Mouse (Mus musculus): ENCODE results near the gene Eno2. TPM values are rescaled to one million over a fixed set of nuclear protein-coding genes. Genes with fewer than 3 reads are reported as not detected.

Gene Eno2
- polyA plus RNA-seq, 1 experiment from 2014 or later, result 12.4 TPM

DNA sequence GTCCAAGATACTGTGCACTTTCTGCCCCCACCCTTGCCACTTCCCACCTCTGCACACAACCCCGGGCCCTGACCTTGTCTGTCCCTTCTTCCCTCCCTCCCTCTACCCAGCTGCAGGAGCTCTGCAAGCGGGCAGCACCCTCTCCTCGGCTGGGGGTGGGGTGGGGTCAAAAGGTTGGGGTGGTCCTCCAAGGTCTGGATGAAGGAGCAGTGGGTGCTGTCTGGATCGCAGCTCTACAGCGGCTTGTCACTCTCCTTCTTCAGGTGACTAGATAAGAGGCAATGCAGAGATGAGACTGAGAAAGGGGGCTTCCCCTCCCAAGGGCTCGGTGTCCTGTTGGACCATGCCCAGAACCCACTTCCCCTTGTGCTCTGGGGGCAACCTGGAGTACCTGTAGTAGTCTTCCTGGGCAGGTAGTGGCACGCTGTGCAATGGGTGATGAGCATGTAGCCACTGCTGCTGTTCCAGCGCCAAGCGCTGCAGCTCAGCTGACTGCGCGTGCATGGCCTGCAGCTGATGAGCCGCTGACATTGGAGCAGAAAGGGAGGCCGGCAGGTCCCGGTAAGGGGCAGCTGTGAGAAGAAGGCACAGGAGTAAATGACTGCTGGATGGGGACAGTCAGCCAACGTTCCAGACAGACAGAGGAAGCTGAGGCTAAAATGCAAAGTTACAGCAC is 26.5 kb downstream of the Eno2 start:
- Histone ChIP-seq H3K27ac (no peak overlapping the region), H3K4me1 (peaks cover 69% of the 10 kb centered on the region), H3K4me2 (no peak overlapping the region), H3K9ac (peak overlapping the region; percentile 14; the same call in 1 of the 2 replicates), H3K27me3 (no peaks in the 10 kb centered on the region), H3K4me3 (replicated peaks) (no peak overlapping the region), H3K9me3 (replicated peaks) (no peaks in the 10 kb centered on the region), H3K36me3 (peaks cover 48% of the 10 kb centered on the region)
- ATAC-seq (replicated peaks; ENCODE audit: low FRiP score), result no peak
- WGBS, result 89% methylated on average over 15 of the region's 15 CpGs

DNA sequence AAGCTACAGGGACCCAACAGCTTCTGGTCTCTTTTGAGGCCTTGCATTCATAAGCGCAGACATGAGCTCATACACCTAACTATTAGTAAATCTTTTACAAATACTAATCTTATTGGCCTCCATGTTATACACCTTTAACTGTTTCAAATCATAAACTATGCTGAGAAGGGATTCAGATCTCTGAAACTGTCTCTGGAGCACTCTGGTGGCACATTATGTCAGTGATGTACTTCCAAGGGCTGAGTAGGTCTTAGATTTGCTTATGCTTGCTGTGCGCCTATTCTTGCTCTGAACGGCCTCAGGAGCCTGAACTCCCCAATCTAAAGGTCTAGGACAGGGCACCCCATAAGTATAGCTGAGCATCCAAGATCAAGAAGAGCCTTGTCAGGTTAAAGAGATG is 27.6 kb downstream of the Eno2 start:
- Histone ChIP-seq H3K36me3 (peaks cover 36% of the 10 kb centered on the region), H3K9me3 (replicated peaks) (no peaks in the 10 kb centered on the region), H3K27ac (peak overlapping the region; percentile 99), H3K9ac (peak overlapping the region; percentile 76), H3K27me3 (no peaks in the 10 kb centered on the region), H3K4me1 (peaks cover 60% of the 10 kb centered on the region), H3K4me2 (peak overlapping the region; percentile 75), H3K4me3 (replicated peaks) (peak overlapping the region; percentile 58)
- ATAC-seq (replicated peaks; ENCODE audit: low FRiP score), result no peak
- 74% methylated on average over 3 of the region's 3 CpGs for WGBS

DNA sequence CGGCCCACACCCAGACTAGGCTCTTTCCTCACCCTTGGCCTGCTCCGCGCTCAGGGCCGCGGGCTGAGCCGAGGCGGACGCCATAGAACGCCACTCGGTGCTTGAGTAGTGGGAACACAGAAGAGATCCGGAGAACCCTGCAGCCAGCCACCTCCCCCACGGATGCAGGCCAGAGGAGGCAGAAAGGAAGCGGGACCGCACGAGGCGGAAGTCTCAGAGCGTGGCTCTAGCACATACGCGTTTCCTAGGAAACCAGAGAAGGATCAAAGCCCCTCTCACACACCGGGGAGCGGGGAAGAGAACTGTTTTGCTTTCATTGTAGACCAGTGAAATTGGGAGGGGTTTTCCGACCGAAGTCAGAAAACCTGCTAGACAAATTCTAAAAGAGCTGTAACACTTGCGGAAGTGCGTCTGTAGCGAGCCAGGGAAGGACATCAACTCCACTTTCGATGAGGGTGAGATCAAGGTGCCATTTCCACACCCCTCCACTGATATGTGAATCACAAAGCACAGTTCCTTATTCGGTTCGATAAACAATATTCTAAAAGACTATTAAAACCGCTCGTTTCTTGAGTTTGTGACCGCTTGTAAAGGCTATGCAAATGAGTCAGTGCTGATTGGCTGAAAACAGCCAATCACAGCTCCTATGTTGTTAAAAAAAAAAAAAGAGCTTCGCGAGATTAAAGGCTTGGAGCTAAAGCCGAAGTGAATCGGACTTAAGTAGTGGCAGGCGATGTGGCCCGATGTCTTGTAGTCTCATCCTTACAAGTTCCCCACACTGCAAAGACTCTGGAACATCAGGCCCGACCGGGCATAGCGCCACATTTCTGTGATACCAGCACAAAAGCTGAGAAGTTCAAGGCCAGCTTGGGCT is 28.3 kb downstream of the Eno2 start, which contains the start of gene Grcc10:
Gene Grcc10, minus strand, starts transcription at position 487 of the 874 bp plus-strand sequence.
- peaks cover 53% of the 10 kb centered on the region for H3K4me1 ChIP-seq
- peak within 1 kb of the TSS; percentile 75 for H3K4me2 ChIP-seq
- under 1% methylated on average over 41 of the region's 41 CpGs for WGBS
- no peaks in the 10 kb centered on the region for H3K9me3 ChIP-seq (replicated peaks)
- peak within 1 kb of the TSS; percentile 58 for H3K4me3 ChIP-seq (replicated peaks)
- peak; percentile 81 for ATAC-seq (replicated peaks; ENCODE audit: low FRiP score)
- no peaks in the 10 kb centered on the region for H3K27me3 ChIP-seq
- peak within 1 kb of the TSS; percentile 99 for H3K27ac ChIP-seq
- peak within 1 kb of the TSS; percentile 76 for H3K9ac ChIP-seq
- H3K36me3 ChIP-seq, result peaks cover 29% of the 10 kb centered on the region

DNA sequence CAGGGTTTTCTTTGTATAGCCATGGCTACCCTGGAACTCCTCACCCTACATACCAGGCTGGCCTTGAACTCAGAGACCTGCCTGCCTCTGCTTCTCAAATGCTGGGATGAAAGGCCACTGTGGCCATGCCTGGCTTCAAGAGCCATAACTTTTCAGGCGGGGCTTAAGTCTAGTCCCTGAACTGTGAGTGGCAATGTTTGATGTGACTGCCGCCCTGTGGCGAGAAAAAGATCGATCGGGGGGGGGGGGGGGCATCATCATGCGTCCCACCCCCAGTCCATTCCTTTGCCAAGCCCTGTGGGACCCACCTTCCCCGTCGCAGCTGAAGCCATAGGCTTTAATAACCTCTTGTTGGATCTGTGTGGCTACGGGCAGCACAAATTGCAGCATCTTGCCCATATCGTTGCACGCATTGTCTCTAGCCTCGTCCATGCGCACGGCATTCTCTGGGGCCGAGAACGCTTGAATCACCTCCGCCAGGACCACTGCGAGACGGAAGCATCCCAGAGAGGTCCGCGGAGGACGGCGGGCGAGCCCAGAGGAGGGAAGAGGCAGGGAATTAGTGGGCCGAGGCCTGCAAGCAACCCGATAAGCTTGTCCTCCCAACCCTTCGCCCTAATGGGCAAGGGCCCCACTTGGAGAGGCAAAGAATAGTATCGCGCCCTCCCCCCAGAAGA is 29.1 kb downstream of the Eno2 start:
- no peaks in the 10 kb centered on the region for H3K9me3 ChIP-seq (replicated peaks)
- H3K9ac ChIP-seq, result peak overlapping the region; percentile 76
- peak overlapping the region; percentile 99 for H3K27ac ChIP-seq
- no peaks in the 10 kb centered on the region for H3K27me3 ChIP-seq
- peak overlapping the region; percentile 75 for H3K4me2 ChIP-seq
- peak overlapping the region; percentile 58 for H3K4me3 ChIP-seq (replicated peaks)
- WGBS, result under 1% methylated on average over 29 of the region's 29 CpGs
- H3K36me3 ChIP-seq, result peaks cover 29% of the 10 kb centered on the region
- ATAC-seq (replicated peaks; ENCODE audit: low FRiP score), result peak; percentile 6
- peaks cover 47% of the 10 kb centered on the region for H3K4me1 ChIP-seq

DNA sequence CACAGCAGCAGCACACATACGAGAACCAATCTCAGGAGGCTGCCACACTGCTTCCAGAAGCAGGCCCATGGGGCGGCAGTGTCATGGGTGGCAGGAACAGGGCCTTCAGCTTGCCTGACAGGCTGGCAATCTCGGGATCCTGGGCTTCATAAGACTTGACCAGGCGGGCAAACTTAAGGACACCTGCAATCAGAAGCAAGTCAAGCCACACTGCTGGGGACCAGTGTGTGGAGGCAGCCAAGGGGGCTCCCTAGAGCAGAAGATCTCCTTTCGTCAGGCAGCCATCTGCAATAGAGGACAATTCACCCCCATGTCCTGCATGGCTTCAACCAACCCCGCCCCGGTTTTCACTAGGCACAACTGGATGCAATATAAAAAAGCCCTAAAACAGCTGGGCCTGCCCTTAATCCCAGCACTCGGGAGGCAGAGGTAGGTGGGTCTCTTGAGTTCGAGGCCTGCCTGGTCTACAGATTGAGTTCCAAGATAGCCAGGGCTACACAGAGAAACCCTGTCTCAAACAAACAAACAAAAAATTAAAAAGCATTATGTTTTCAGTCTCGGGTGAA is 30.2 kb downstream of the Eno2 start:
- ATAC-seq (replicated peaks; ENCODE audit: low FRiP score), result no peak
- 0 out of 2 replicates have a peak overlapping the region, but pooled peaks have one; percentile 76 for H3K9ac ChIP-seq
- H3K4me2 ChIP-seq, result peak overlapping the region; percentile 75
- no peaks in the 10 kb centered on the region for H3K27me3 ChIP-seq
- H3K27ac ChIP-seq, result peak overlapping the region; percentile 99
- peaks cover 37% of the 10 kb centered on the region for H3K4me1 ChIP-seq
- 82% methylated on average over 10 of the region's 10 CpGs for WGBS
- no peaks in the 10 kb centered on the region for H3K9me3 ChIP-seq (replicated peaks)
- peaks cover 21% of the 10 kb centered on the region for H3K36me3 ChIP-seq
- peak overlapping the region; percentile 58; the same call in 1 of the 2 replicates for H3K4me3 ChIP-seq (replicated peaks)

DNA sequence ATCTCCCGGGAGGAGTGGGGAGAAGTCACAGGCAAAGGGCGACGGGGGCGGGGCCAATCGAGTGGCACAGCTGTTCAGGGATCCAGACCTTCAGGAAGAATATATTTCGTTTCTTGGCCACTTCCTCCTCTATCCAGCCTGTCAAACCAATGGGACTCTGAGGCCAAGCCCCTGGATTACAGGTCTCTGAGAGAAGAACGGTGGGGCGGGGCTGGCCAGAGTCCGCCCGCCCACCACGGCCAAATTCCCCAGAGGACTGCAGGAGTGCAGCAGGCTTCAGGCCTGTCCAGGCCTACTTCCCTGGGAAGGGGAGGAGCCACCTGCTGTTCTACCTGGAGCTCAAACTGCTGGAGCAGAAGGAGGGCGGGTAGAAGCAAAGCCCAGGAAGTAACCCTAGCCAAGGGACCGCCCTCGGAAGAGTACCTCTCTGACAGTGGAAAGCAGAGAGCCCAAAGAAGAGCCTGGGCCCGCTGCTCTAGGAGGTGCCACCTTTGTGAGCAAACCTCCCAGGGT is 30.9 kb downstream of the Eno2 start, which contains the start of gene Ptpn6:
Gene Ptpn6, minus strand, starts transcription at position 204 of the 513 bp plus-strand sequence.
- Histone ChIP-seq H3K4me3 (replicated peaks) (peak within 1 kb of the TSS; percentile 58), H3K36me3 (peaks cover 14% of the 10 kb centered on the region), H3K9me3 (replicated peaks) (no peaks in the 10 kb centered on the region), H3K27me3 (no peaks in the 10 kb centered on the region), H3K4me2 (peak within 1 kb of the TSS; percentile 75), H3K27ac (peak within 1 kb of the TSS; percentile 99), H3K9ac (0 out of 2 replicates have a peak within 1 kb of the TSS, but pooled peaks have one; percentile 76), H3K4me1 (peaks cover 37% of the 10 kb centered on the region)
- 24% methylated on average over 15 of the region's 15 CpGs for WGBS
- peak; percentile 61 for ATAC-seq (replicated peaks; ENCODE audit: low FRiP score)

- H3K4me1 ChIP-seq, result peaks cover 39% of the 10 kb centered on the region
- H3K4me2 ChIP-seq, result no peak overlapping the region
- 87% methylated on average over 11 of the region's 11 CpGs for WGBS
- no peak overlapping the region for H3K27ac ChIP-seq
- no peak overlapping the region for H3K4me3 ChIP-seq (replicated peaks)
- no peak for ATAC-seq (replicated peaks; ENCODE audit: low FRiP score)
- no peak overlapping the region for H3K9ac ChIP-seq
- H3K27me3 ChIP-seq, result no peaks in the 10 kb centered on the region
- no peaks in the 10 kb centered on the region for H3K36me3 ChIP-seq
- H3K9me3 ChIP-seq (replicated peaks), result no peaks in the 10 kb centered on the region
Measured at GRCm38 (mm10) chr6:124737040-124737439, 32.4 kb downstream of the Eno2 start.

DNA sequence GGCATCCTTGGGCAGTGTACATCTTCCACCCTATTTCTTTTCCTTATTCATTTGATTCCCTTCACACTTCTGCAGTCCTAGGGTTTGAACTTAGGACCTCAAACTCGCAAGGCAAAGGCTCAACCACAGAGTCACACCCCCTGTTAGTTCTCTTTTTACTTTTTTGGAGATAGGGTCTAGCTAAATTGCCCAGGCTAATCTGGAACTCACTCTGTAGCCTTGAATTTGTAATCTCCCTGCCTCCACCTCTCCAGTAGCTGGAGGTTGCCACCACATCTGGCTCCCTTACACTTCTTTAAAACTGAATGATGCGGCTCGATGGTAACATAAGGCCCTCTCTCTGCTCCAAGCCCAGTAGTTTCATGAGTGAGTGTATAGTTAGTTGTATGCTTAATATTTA is 35.1 kb downstream of the Eno2 start:
- Histone ChIP-seq H3K4me2 (no peak overlapping the region), H3K36me3 (no peaks in the 10 kb centered on the region), H3K27me3 (no peaks in the 10 kb centered on the region), H3K9me3 (replicated peaks) (no peaks in the 10 kb centered on the region), H3K27ac (no peak overlapping the region), H3K9ac (no peak overlapping the region), H3K4me3 (replicated peaks) (no peak overlapping the region), H3K4me1 (peaks cover 25% of the 10 kb centered on the region)
- ATAC-seq (replicated peaks; ENCODE audit: low FRiP score), result no peak
- WGBS, result 90% methylated on average over 3 of the region's 3 CpGs

- ATAC-seq (replicated peaks; ENCODE audit: low FRiP score), result peak; percentile 67
- WGBS, result 41% methylated on average over 19 of the region's 19 CpGs
- Histone ChIP-seq H3K4me1 (peaks cover 11% of the 10 kb centered on the region), H3K36me3 (no peaks in the 10 kb centered on the region), H3K9ac (0 out of 2 replicates have a peak overlapping the region, but pooled peaks have one; percentile 5), H3K4me3 (replicated peaks) (peak overlapping the region; percentile 14), H3K4me2 (0 out of 2 replicates have a peak overlapping the region, but pooled peaks have one; percentile 23), H3K27ac (peak overlapping the region; percentile 48; the same call in 1 of the 2 replicates), H3K27me3 (no peaks in the 10 kb centered on the region), H3K9me3 (replicated peaks) (no peaks in the 10 kb centered on the region)
Measured at GRCm38 (mm10) chr6:124732476-124733370, 36.8 kb downstream of the Eno2 start.

DNA sequence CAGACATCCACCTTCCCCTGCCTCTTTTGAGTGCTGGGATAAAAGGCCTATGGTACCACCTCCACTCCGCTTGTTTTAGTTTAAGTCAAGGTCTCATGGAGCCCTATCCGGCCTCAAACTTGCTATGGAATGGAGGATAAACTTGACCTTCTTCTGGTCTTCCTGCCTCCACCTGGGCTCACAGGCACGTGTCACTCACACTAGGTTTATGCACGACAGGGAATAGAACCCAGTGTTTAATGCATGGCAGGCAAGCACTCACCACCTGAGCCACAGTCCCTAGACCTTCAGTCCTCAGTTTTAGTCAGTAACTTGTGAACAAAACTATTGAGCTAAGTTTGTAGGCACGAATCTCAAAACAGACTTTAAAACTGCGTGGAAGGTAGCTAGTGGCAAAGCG is 38.4 kb downstream of the Eno2 start:
- Histone ChIP-seq H3K4me3 (replicated peaks) (no peak overlapping the region), H3K27me3 (no peaks in the 10 kb centered on the region), H3K9me3 (replicated peaks) (no peaks in the 10 kb centered on the region), H3K4me1 (peaks cover 11% of the 10 kb centered on the region), H3K36me3 (no peaks in the 10 kb centered on the region), H3K9ac (no peak overlapping the region), H3K27ac (no peak overlapping the region), H3K4me2 (no peak overlapping the region)
- no peak for ATAC-seq (replicated peaks; ENCODE audit: low FRiP score)
- 90% methylated on average over 7 of the region's 7 CpGs for WGBS
